Mouse (Mus musculus) liver, embryonic 14.5 days (tissue): ENCODE results near the gene Olfr686.

Source experiments
- CTCF ChIP-seq: IDR thresholded peaks from 2 replicates; pipeline ENCODE4 v1.5.1; 2016; ENCODE audit warnings: antibody characterized with exemption, low read depth, control low read depth
- EP300 ChIP-seq: IDR thresholded peaks from 2 replicates; pipeline ENCODE4 v1.6.1; 2016; ENCODE audit warnings: antibody characterized with exemption, low read depth

DNA sequence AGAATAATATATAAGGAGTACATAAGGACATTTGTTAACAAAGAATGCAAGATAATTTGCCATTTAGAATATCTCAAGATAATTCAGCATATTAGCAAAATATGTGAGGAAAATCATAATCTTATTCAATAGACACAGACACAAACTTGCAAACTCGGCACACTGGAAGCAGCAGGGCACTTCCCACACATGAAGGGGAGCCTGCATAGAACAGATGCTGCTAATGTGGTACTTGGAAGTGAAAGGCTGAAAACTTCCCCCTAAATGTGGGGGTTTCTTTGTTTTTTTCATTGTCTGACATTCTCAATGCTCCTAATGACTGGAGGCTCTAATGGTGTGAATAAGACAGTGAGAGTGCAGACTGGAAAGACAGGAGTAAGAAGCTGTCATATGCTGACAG, 7.5 kb upstream of the Olfr686 start:
- TF ChIP-seq CTCF = no peak
- TF ChIP-seq EP300 = no peak
